Mouse (Mus musculus) adrenal gland, postnatal 10 days (tissue): ENCODE measurements around the gene Izumo1. TPM values are rescaled to one million over a fixed set of nuclear protein-coding genes. Genes with fewer than 3 reads are reported as not detected.

Source experiments
- total RNA-seq, 2 experiments: library from RNA; stranded (reverse); gene quantifications; 2 replicates each; pipeline ENCODE4 v1.2.3; 2021

The Izumo1 gene
- total RNA-seq, 2 experiments from 2014 or later, result 0.39 to 0.73 TPM

Other genes with a start within 250 kb of the Izumo1 start
- gene Snrnp70, start 226.1 kb upstream of the Izumo1 start, total RNA-seq, result 100 to 1,000 TPM; 208 to 341 TPM
- gene Kcna7, start 216.2 kb upstream of the Izumo1 start, total RNA-seq, result 1 to 10 TPM in 1 of 2 experiments, under 1 TPM in 1; 0.75 to 2.6 TPM
- gene Ntf5, start 208.1 kb upstream of the Izumo1 start, total RNA-seq, result under 1 TPM; 0.12 to 0.33 TPM
- not detected for gene Lhb, start 201.0 kb upstream of the Izumo1 start, total RNA-seq
- gene Gys1, start 187.0 kb upstream of the Izumo1 start, total RNA-seq, result 10 to 100 TPM; 66.7 to 92.5 TPM
- 10 to 100 TPM; 50.2 to 58.9 TPM for gene Ruvbl2, start 183.7 kb upstream of the Izumo1 start, total RNA-seq
- 100 to 1,000 TPM; 527 to 606 TPM for gene Ftl1, start 161.9 kb upstream of the Izumo1 start, total RNA-seq
- 10 to 100 TPM; 52.7 to 53.6 TPM for gene Bax, start 154.9 kb upstream of the Izumo1 start, total RNA-seq
- under 1 TPM; 0.64 to 0.69 TPM for gene Tulp2, start 139.9 kb upstream of the Izumo1 start, total RNA-seq
- 10 to 100 TPM; 26.0 to 27.9 TPM for gene Gm45808, start 135.0 kb upstream of the Izumo1 start, total RNA-seq
- 10 to 100 TPM; 42.4 to 47.3 TPM for gene Dhdh, start 133.0 kb upstream of the Izumo1 start, total RNA-seq
- 100 to 1,000 TPM; 175 to 201 TPM for gene Nucb1, start 111.4 kb upstream of the Izumo1 start, total RNA-seq
- gene Ppp1r15a, start 95.5 kb upstream of the Izumo1 start, total RNA-seq, result 10 to 100 TPM; 28.0 to 48.2 TPM
- 1 to 10 TPM; 5.4 to 9.2 TPM for gene Plekha4, start 95.5 kb upstream of the Izumo1 start, total RNA-seq
- 1 to 10 TPM in 1 of 2 experiments, under 1 TPM in 1; 0.93 to 1.4 TPM for gene Hsd17b14, start 66.9 kb upstream of the Izumo1 start, total RNA-seq
- gene Bcat2, start 51.7 kb upstream of the Izumo1 start, total RNA-seq, result 100 to 1,000 TPM; 114 to 118 TPM
- gene Fgf21, start 6.3 kb upstream of the Izumo1 start, total RNA-seq, result 10 to 100 TPM in 1 of 2 experiments, 1 to 10 TPM in 1; 1.3 to 21.9 TPM
- under 1 TPM in 1 of 2 experiments, not detected in 1; 0.21 TPM for gene Fut1, start 4.5 kb upstream of the Izumo1 start, total RNA-seq
- gene Rasip1, start 5.7 kb downstream of the Izumo1 start, total RNA-seq, result 10 to 100 TPM; 35.6 to 37.9 TPM
- gene Mamstr, start 18.2 kb downstream of the Izumo1 start, total RNA-seq, result 10 to 100 TPM in 1 of 2 experiments, 1 to 10 TPM in 1; 8.3 to 13.2 TPM
- gene Fut2, start 44.6 kb downstream of the Izumo1 start, total RNA-seq, result not detected
- under 1 TPM in 1 of 2 experiments, not detected in 1; 0.39 TPM for gene Ntn5, start 62.2 kb downstream of the Izumo1 start, total RNA-seq
- under 1 TPM; 0.21 to 0.30 TPM for gene Sec1, start 72.6 kb downstream of the Izumo1 start, total RNA-seq
- 10 to 100 TPM in 1 of 2 experiments, 1 to 10 TPM in 1; 7.6 to 14.5 TPM for gene Car11, start 78.0 kb downstream of the Izumo1 start, total RNA-seq
- gene Dbp, start 83.3 kb downstream of the Izumo1 start, total RNA-seq, result 10 to 100 TPM; 21.4 to 62.3 TPM
- 1,000 to 10,000 TPM; 1,029 to 1,042 TPM for gene Rpl18, start 93.6 kb downstream of the Izumo1 start, total RNA-seq
- 10 to 100 TPM; 28.0 to 28.8 TPM for gene Sphk2, start 96.2 kb downstream of the Izumo1 start, total RNA-seq
- under 1 TPM; 0.27 to 0.33 TPM for gene Fam83e, start 99.4 kb downstream of the Izumo1 start, total RNA-seq
- gene Spaca4, start 104.0 kb downstream of the Izumo1 start, total RNA-seq, result not detected
- 1 to 10 TPM; 4.2 to 8.3 TPM for gene Lmtk3, start 161.9 kb downstream of the Izumo1 start, total RNA-seq
- under 1 TPM; 0.39 to 0.45 TPM for gene Sult2b1, start 162.9 kb downstream of the Izumo1 start, total RNA-seq
- gene Cyth2, start 192.8 kb downstream of the Izumo1 start, total RNA-seq, result 100 to 1,000 TPM in 1 of 2 experiments, 10 to 100 TPM in 1; 88.5 to 107 TPM
- under 1 TPM; 0.24 to 0.51 TPM for gene Kcnj14, start 203.0 kb downstream of the Izumo1 start, total RNA-seq
- 10 to 100 TPM; 23.7 to 27.5 TPM for gene Grwd1, start 209.1 kb downstream of the Izumo1 start, total RNA-seq